13 mouse cellular contexts compared by ENCODE assay signal in the genomic region with DNA sequence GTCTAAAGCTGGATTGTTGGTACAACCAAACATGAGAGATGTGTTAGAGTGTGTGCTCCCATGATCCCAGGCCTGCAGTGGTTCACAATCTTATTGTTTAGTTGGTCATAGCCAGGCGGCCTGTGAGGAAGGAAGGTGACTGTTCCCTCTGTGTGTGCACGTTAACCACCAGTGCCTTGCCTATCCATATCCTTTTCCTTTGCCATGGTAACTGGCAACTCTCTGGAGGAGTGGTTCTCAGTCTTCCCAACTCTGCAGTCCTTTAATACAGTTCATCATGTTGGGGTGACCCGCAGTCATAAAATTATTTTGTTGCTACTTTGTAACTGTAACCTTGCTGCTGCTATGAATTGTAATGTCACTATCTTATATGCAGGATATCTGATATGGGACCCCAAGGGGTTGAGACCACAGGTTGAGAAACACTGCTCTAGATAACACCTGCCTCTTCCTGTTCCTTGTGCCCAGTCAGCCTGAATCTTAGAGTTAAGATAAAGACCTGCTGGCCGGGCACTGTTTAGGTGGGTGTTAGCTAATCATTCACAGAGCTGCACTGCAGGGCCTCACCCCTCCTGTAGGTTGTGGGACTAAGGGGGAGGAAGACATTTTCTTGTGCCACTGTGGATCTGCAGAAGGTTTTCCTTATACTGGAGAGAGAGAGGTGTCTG. TPM values are rescaled to one million over a fixed set of nuclear protein-coding genes. Genes with fewer than 3 reads are reported as not detected.
DNase-seq lines count a peak whose midpoint lies in the region; ATAC-seq and TF ChIP-seq lines count a peak whose summit lies in the region.
"Had no signal": no experiment of that assay in that cellular context is flagged by ENCODE, and none has a peak within 500 bp of the region (broad histone marks: within the 10 kb centered on the region; RNA-seq: fewer than 3 reads in every experiment).

No protein-coding gene starts in this region.

- no peak for DNase-seq in kidney, postnatal 25 days
- peak; percentile 91 for DNase-seq in MEL (ENCODE audit: low read depth, low spot score)
- no peak for DNase-seq in intestine, embryonic 14.5 days (ENCODE audit: low spot score)
- DNase-seq in cerebellum, adult 9-11 months: no peak
- DNase-seq: B cell, adult 2 months; gastrocnemius, postnatal 10 days had no signal

- H3K4me1 ChIP-seq in kidney, embryonic 14.5 days (ENCODE audit: control insufficient read depth, insufficient read depth, low read length): peaks cover 12% of the 10 kb centered on the region; the same call in 1 of the 2 replicates
- peaks cover 21 to 37% of the 10 kb centered on the region in 2 experiments for H3K4me1 ChIP-seq in MEL (ENCODE audit: control insufficient read depth in 1 of 2, insufficient read depth in 2 of 2, low read length in 2 of 2)
- H3K4me1 ChIP-seq in intestine, embryonic 14.5 days (replicated peaks; ENCODE audit: control insufficient read depth, insufficient read depth, low read length): peaks cover 28% of the 10 kb centered on the region
- H3K4me1 ChIP-seq in liver, embryonic 16.5 days (ENCODE audit: control insufficient read depth, low read depth, low read length): peaks cover 17% of the 10 kb centered on the region
- H3K4me1 ChIP-seq in heart, embryonic 12.5 days (replicated peaks): peaks cover 22% of the 10 kb centered on the region

- no peak for TF ChIP-seq CTCF in MEL (IDR thresholded peaks at IDR 0.05 in 2 of 3, conservative IDR thresholded peaks at IDR 0.05 in 1 of 3; ENCODE audit: control insufficient read depth in 1 of 3, insufficient read depth in 1 of 3, low read depth in 2 of 3, low read length in 3 of 3, poor library complexity in 1 of 3, severe bottlenecking in 1 of 3)

- H3K27me3 ChIP-seq in kidney, embryonic 14.5 days (ENCODE audit: control insufficient read depth, insufficient read depth, low read length): no peaks in the 10 kb centered on the region
- H3K27me3 ChIP-seq in MEL (ENCODE audit: control insufficient read depth in 1 of 2, insufficient read depth in 2 of 2, low read length in 2 of 2): no peaks in the 10 kb centered on the region
- no peaks in the 10 kb centered on the region for H3K27me3 ChIP-seq in intestine, embryonic 14.5 days (replicated peaks; ENCODE audit: control insufficient read depth, insufficient read depth, low read length)
- no peaks in the 10 kb centered on the region for H3K27me3 ChIP-seq in liver, embryonic 16.5 days (ENCODE audit: control insufficient read depth, insufficient read depth, low read depth, low read length)
- H3K27me3 ChIP-seq in heart, embryonic 12.5 days (replicated peaks): no peaks in the 10 kb centered on the region
- H3K27me3 ChIP-seq: heart, embryonic 15.5 days; hindbrain, embryonic 15.5 days; megakaryocyte, embryonic 14.5 days had no signal

- no peak for TF ChIP-seq RAD21 in MEL (IDR thresholded peaks at IDR 0.05; ENCODE audit: low read depth, low read length)

- H3K79me2 ChIP-seq in MEL (ENCODE audit: control insufficient read depth, insufficient read depth, low read length, poor library complexity): no peaks in the 10 kb centered on the region; the same call in 1 of the 2 replicates

- no peaks in the 10 kb centered on the region for H3K9me3 ChIP-seq in kidney, embryonic 14.5 days (ENCODE audit: control insufficient read depth, low read length)
- no peaks in the 10 kb centered on the region for H3K9me3 ChIP-seq in MEL (replicated peaks; ENCODE audit: insufficient read depth, low read length)
- H3K9me3 ChIP-seq in intestine, embryonic 14.5 days (ENCODE audit: control insufficient read depth, low read length): 0 out of 2 replicates have a peak, but pooled peaks cover 3% of the 10 kb centered on the region
- no peaks in the 10 kb centered on the region for H3K9me3 ChIP-seq in liver, embryonic 16.5 days (replicated peaks; ENCODE audit: control insufficient read depth, low read length)
- peaks cover 2% of the 10 kb centered on the region for H3K9me3 ChIP-seq in heart, embryonic 12.5 days (replicated peaks)
- H3K9me3 ChIP-seq: heart, embryonic 15.5 days; hindbrain, embryonic 15.5 days had no signal

- peak in 1 of 2 experiments; percentile 40; a peak in 1 of 4 replicates for TF ChIP-seq POLR2A in MEL (IDR thresholded peaks at IDR 0.05; ENCODE audit: control insufficient read depth in 1 of 2, insufficient read depth in 1 of 2, low read depth in 1 of 2, low read length in 2 of 2, poor library complexity in 1 of 2)

- H3K27ac ChIP-seq in kidney, embryonic 14.5 days (ENCODE audit: low read depth, low read length): 0 out of 2 replicates have a peak overlapping the region, but pooled peaks have one; percentile 47
- peak overlapping the region; percentile 94 for H3K27ac ChIP-seq in MEL (ENCODE audit: control insufficient read depth, low read depth, low read length)
- H3K27ac ChIP-seq in intestine, embryonic 14.5 days (ENCODE audit: low read depth): peak overlapping the region; percentile 19
- peak overlapping the region; percentile 39; the same call in 1 of the 2 replicates for H3K27ac ChIP-seq in liver, embryonic 16.5 days (ENCODE audit: low read length)
- H3K27ac ChIP-seq in heart, embryonic 12.5 days (ENCODE audit: poor library complexity, severe bottlenecking): no peak overlapping the region
- H3K27ac ChIP-seq: heart, embryonic 15.5 days had no signal

- no peaks in the 10 kb centered on the region for H3K36me3 ChIP-seq in kidney, embryonic 14.5 days (ENCODE audit: control insufficient read depth, insufficient read depth, low read length)
- H3K36me3 ChIP-seq in MEL (ENCODE audit: control insufficient read depth in 1 of 2, insufficient read depth in 2 of 2, low read length in 2 of 2): peaks cover 0 to 29% of the 10 kb centered on the region in 2 experiments; a peak in 2 of 4 replicates
- H3K36me3 ChIP-seq in intestine, embryonic 14.5 days (ENCODE audit: control insufficient read depth, insufficient read depth, low read length): no peaks in the 10 kb centered on the region
- no peaks in the 10 kb centered on the region for H3K36me3 ChIP-seq in liver, embryonic 16.5 days (ENCODE audit: control insufficient read depth, insufficient read depth)
- H3K36me3 ChIP-seq in heart, embryonic 12.5 days: no peaks in the 10 kb centered on the region
- H3K36me3 ChIP-seq: heart, embryonic 15.5 days; hindbrain, embryonic 15.5 days had no signal

- no peak overlapping the region for H3K4me3 ChIP-seq in kidney, embryonic 14.5 days (ENCODE audit: low read length)
- H3K4me3 ChIP-seq in MEL (ENCODE audit: control insufficient read depth in 1 of 2, insufficient read depth in 1 of 2, low read depth in 2 of 2, low read length in 2 of 2): no peak overlapping the region
- no peak overlapping the region for H3K4me3 ChIP-seq in intestine, embryonic 14.5 days (ENCODE audit: low read depth, low read length)
- H3K4me3 ChIP-seq in liver, embryonic 16.5 days (ENCODE audit: low read depth, low read length): no peak overlapping the region
- no peak overlapping the region for H3K4me3 ChIP-seq in heart, embryonic 12.5 days
- H3K4me3 ChIP-seq: heart, embryonic 15.5 days; hindbrain, embryonic 15.5 days; megakaryocyte, embryonic 14.5 days had no signal

- 74% methylated on average over 4 of the region's 4 CpGs for WGBS in kidney, embryonic 14.5 days
- WGBS in intestine, embryonic 14.5 days: 65% methylated on average over 4 of the region's 4 CpGs
- 22% methylated on average over 4 of the region's 4 CpGs for whole genome bisulfite sequencing in liver, embryonic 16.5 days (ENCODE audit: insufficient replicate concordance)
- WGBS in heart, embryonic 12.5 days: 58% methylated on average over 4 of the region's 4 CpGs

- no peak overlapping the region for H3K9ac ChIP-seq in kidney, embryonic 14.5 days (ENCODE audit: low read depth, low read length)
- H3K9ac ChIP-seq in MEL (ENCODE audit: control insufficient read depth, low read depth, low read length, poor library complexity, severe bottlenecking): peak overlapping the region; percentile 77
- H3K9ac ChIP-seq in intestine, embryonic 14.5 days (ENCODE audit: low read length): no peak overlapping the region
- no peak overlapping the region for H3K9ac ChIP-seq in liver, embryonic 16.5 days (ENCODE audit: low read depth, low read length)
- H3K9ac ChIP-seq in heart, embryonic 12.5 days: no peak overlapping the region
- H3K9ac ChIP-seq: heart, embryonic 15.5 days; hindbrain, embryonic 15.5 days had no signal

- TF ChIP-seq EP300 in MEL (IDR thresholded peaks at IDR 0.05; ENCODE audit: low read depth in 1 of 2, low read length in 2 of 2): peak; percentile 100

- no peak overlapping the region for H3K4me2 ChIP-seq in kidney, embryonic 14.5 days (replicated peaks; ENCODE audit: low read depth, low read length)
- no peak overlapping the region for H3K4me2 ChIP-seq in intestine, embryonic 14.5 days (ENCODE audit: low read length)
- 0 out of 2 replicates have a peak overlapping the region, but pooled peaks have one; percentile 11 for H3K4me2 ChIP-seq in liver, embryonic 16.5 days (ENCODE audit: low read depth, low read length)
- H3K4me2 ChIP-seq in heart, embryonic 12.5 days: no peak overlapping the region
- H3K4me2 ChIP-seq: heart, embryonic 15.5 days; hindbrain, embryonic 15.5 days had no signal

- ATAC-seq in kidney, embryonic 14.5 days (ENCODE audit: low FRiP score, low TSS enrichment): no peak
- ATAC-seq in intestine, embryonic 14.5 days (replicated peaks; ENCODE audit: low FRiP score, low TSS enrichment, low read depth): peak; percentile 62
- ATAC-seq in liver, embryonic 16.5 days (ENCODE audit: low read depth): peak; percentile 90
- ATAC-seq in erythroblast, adult 5-6 weeks (replicated peaks; ENCODE audit: low FRiP score, poor library complexity, severe bottlenecking): no peak
- no peak for ATAC-seq in heart, embryonic 12.5 days (ENCODE audit: insufficient number of reproducible peaks, low FRiP score)

TF ChIP-seq in MEL, 35 proteins besides CTCF, POLR2A, EP300 and RAD21 (continues in another document):
- TF ChIP-seq MAZ (IDR thresholded peaks at IDR 0.05; ENCODE audit: low read depth, low read length): peak; percentile 89; the same call in 1 of the 2 replicates
- no peak for TF ChIP-seq NELFE (IDR thresholded peaks at IDR 0.05; ENCODE audit: low read depth, low read length)
- peak; percentile 78 for TF ChIP-seq ELF1 (IDR thresholded peaks at IDR 0.05; ENCODE audit: low read depth, low read length)
- TF ChIP-seq SIN3A (IDR thresholded peaks at IDR 0.05; ENCODE audit: low read length): peak; percentile 97
- peak; percentile 75; the same call in 1 of the 2 replicates for TF ChIP-seq JUND (IDR thresholded peaks at IDR 0.05; ENCODE audit: low read depth, low read length)

RNA-seq across cellular contexts. Expression of gene Medag, which starts 57.0 kb away (rescaled TPM):
- polyA plus RNA-seq in kidney, embryonic 14.5 days (2014; fragmentation: Nextera tagmentation; extraction: Ambion mirVana): 0.18 TPM in 1 of 2 replicates, not detected in the other
- not detected in 2 replicates for total RNA-seq in MEL (2012; rRNA removed)
- not detected for polyA plus RNA-seq in MEL (2012; ENCODE audit: insufficient read depth in 1 of 2, insufficient read length in 2 of 2, low read depth in 1 of 2, low replicate concordance in 2 of 2, missing spikeins in 1 of 2)
- 2.2 TPM in 2 replicates for polyA plus RNA-seq in intestine, embryonic 14.5 days (2014; fragmentation: Nextera tagmentation; extraction: Ambion mirVana)
- 0.13 and 0.19 TPM in 2 replicates for polyA plus RNA-seq in liver, embryonic 16.5 days (2015; fragmentation: Nextera tagmentation; extraction: Ambion mirVana)
- total RNA-seq in erythroblast, adult 5-6 weeks (2015; ENCODE audit: low replicate concordance): not detected in 2 replicates
- not detected in 2 replicates for total RNA-seq in erythroblast, adult 5-6 weeks (2017; ENCODE audit: low replicate concordance)
- polyA plus RNA-seq in heart, embryonic 12.5 days (2016; fragmentation: Nextera tagmentation; extraction: Ambion mirVana): 1.2 and 1.4 TPM in 2 replicates

Comparison
In these comparisons a context has a peak if more than half of its experiments do, and no peak if none do; other contexts are left out.
1. ATAC-seq: peak in intestine, embryonic 14.5 days (single experiment) and liver, embryonic 16.5 days (single experiment); none in kidney, embryonic 14.5 days (single experiment), erythroblast, adult 5-6 weeks (single experiment) and heart, embryonic 12.5 days (single experiment).